10 mouse cellular contexts compared by ENCODE assay signal in genomic region chr6:137776981-137777380, GRCm38 (mm10).
"Had no signal": no experiment of that assay in that cellular context is flagged by ENCODE, and none has a peak within 500 bp of the region (broad histone marks: within the 10 kb centered on the region; RNA-seq: fewer than 3 reads in every experiment).

No protein-coding gene starts in this region.

- DNase-seq: forebrain, postnatal 0 days; gastrocnemius, postnatal 14 days; gastrocnemius, postnatal 36 days; heart, postnatal 10 days; kidney, adult 18-20 months; kidney, adult 8-10 months; kidney, postnatal 10 days; kidney, postnatal 25 days; kidney, postnatal 4 days; left cerebral cortex, postnatal 4 days had no signal
